ENCODE assay signal across 8 mouse cellular contexts in genomic region chr11:121451753-121452635, GRCm38 (mm10). TPM values are rescaled to one million over a fixed set of nuclear protein-coding genes. Genes with fewer than 3 reads are reported as not detected.
A peak's percentile ranks its signal among the peaks of the same experiment; 100 is the strongest.
DNase-seq lines count a peak whose midpoint lies in the region; ATAC-seq and TF ChIP-seq lines count a peak whose summit lies in the region.

TSS of gene Tbcd (plus strand) at chr11:121451949.

- no peak for TF ChIP-seq EP300 in lung, postnatal 0 days (IDR thresholded peaks at IDR 0.05)

- ATAC-seq in frontal cortex, adult (ENCODE audit: low TSS enrichment): peak; percentile 87
- ATAC-seq in lung, postnatal 0 days: peak; percentile 97

- peaks cover 22% of the 10 kb centered on the region for H3K4me1 ChIP-seq in hindbrain, embryonic 10.5 days (replicated peaks)
- peaks cover 5% of the 10 kb centered on the region; the same call in 1 of the 2 replicates for H3K4me1 ChIP-seq in lung, postnatal 0 days (ENCODE audit: insufficient read depth, low read depth, low read length)

- peak within 1 kb of the TSS; percentile 81 for H3K4me2 ChIP-seq in lung, postnatal 0 days (replicated peaks; ENCODE audit: low read depth, low read length)

- DNase-seq in MN1 (ENCODE audit: low spot score): peak; percentile 98
- peak; percentile 95 for DNase-seq in cerebellum, adult 9-10 months
- DNase-seq in hindbrain, embryonic 10.5 days (ENCODE audit: low spot score): peak; percentile 96
- peak; percentile 95 for DNase-seq in layer of hippocampus, adult 9-11 months
- peak; percentile 95 for DNase-seq in lung, postnatal 0 days (ENCODE audit: low spot score)
- DNase-seq in ovary, postnatal 14 days (ENCODE audit: low spot score): peak; percentile 97
- peak; percentile 96 for DNase-seq in thymus, postnatal 14 days

- peak within 1 kb of the TSS; percentile 88 for H3K27ac ChIP-seq in hindbrain, embryonic 10.5 days
- 0 out of 2 replicates have a peak within 1 kb of the TSS, but pooled peaks have one; percentile 9 for H3K27ac ChIP-seq in lung, postnatal 0 days (ENCODE audit: low read length)

- under 1% methylated on average over 58 of the region's 58 CpGs for WGBS in hindbrain, embryonic 10.5 days
- WGBS in lung, postnatal 0 days: 2% methylated on average over 45 of the region's 58 CpGs

- H3K36me3 ChIP-seq in hindbrain, embryonic 10.5 days: peaks cover 28% of the 10 kb centered on the region
- H3K36me3 ChIP-seq in lung, postnatal 0 days (ENCODE audit: insufficient read depth, low read length): no peaks in the 10 kb centered on the region

- peak within 1 kb of the TSS; percentile 85 for H3K4me3 ChIP-seq in hindbrain, embryonic 10.5 days
- peak within 1 kb of the TSS; percentile 82 for H3K4me3 ChIP-seq in lung, postnatal 0 days (ENCODE audit: low read depth, low read length)

- peak within 1 kb of the TSS; percentile 48 for H3K9ac ChIP-seq in lung, postnatal 0 days (replicated peaks; ENCODE audit: low read depth)

- peaks cover 6% of the 10 kb centered on the region; the same call in 1 of the 2 replicates for H3K27me3 ChIP-seq in hindbrain, embryonic 10.5 days (ENCODE audit: insufficient read depth, poor library complexity, severe bottlenecking)
- H3K27me3 ChIP-seq in lung, postnatal 0 days (replicated peaks; ENCODE audit: insufficient read depth, low read length): no peaks in the 10 kb centered on the region

- TF ChIP-seq CTCF in lung, postnatal 0 days (IDR thresholded peaks at IDR 0.05): peak; percentile 24

- no peaks in the 10 kb centered on the region for H3K9me3 ChIP-seq in hindbrain, embryonic 10.5 days
- H3K9me3 ChIP-seq in lung, postnatal 0 days (ENCODE audit: low read length): no peaks in the 10 kb centered on the region

RNA-seq across cellular contexts. Expression of gene Tbcd, which starts in this region (rescaled TPM):
- 59.0 and 61.8 TPM in 2 replicates for polyA plus RNA-seq in hindbrain, embryonic 10.5 days (2016; fragmentation: Nextera tagmentation; extraction: Ambion mirVana)
- polyA plus RNA-seq in lung, postnatal 0 days (2015; fragmentation: Nextera tagmentation; extraction: Ambion mirVana): 21.5 and 24.4 TPM in 2 replicates

Comparison
In these comparisons a context has a peak if more than half of its experiments do, and no peak if none do; other contexts are left out.
1. Peak in every context shown above with its lines: DNase-seq, ATAC-seq, H3K4me3 ChIP-seq and H3K27ac ChIP-seq.